Mouse (Mus musculus): ENCODE results near the gene Rapgef5.

Rapgef5 gene

GRCm38 (mm10) chr12:117531106-117531505 is 14.8 kb downstream of the Rapgef5 start:
- in situ Hi-C loops (cut with MboI, MseI), result no loop called here

GRCm38 (mm10) chr12:117533176-117534086 is 17.2 kb downstream of the Rapgef5 start:
- in situ Hi-C loops (cut with MboI, MseI), result no loop called here

- in situ Hi-C loops (cut with MboI, MseI), result no loop called here
Measured at GRCm38 (mm10) chr12:117534087-117534751, 17.9 kb downstream of the Rapgef5 start.

- in situ Hi-C loops (cut with MboI, MseI), result no loop called here
Measured at GRCm38 (mm10) chr12:117540352-117540751, 24.1 kb downstream of the Rapgef5 start.

GRCm38 (mm10) chr12:117545277-117545676 is 29.0 kb downstream of the Rapgef5 start:
- in situ Hi-C loops (cut with MboI, MseI), result no loop called here

- in situ Hi-C loops (cut with MboI, MseI), result no loop called here
Measured at GRCm38 (mm10) chr12:117553353-117553752, 37.1 kb downstream of the Rapgef5 start.

- in situ Hi-C loops (cut with MboI, MseI), result no loop called here
Measured at GRCm38 (mm10) chr12:117554612-117555063, 38.4 kb downstream of the Rapgef5 start.

- in situ Hi-C loops (cut with MboI, MseI), result no loop called here
Measured at GRCm38 (mm10) chr12:117560450-117560849, 44.2 kb downstream of the Rapgef5 start.

GRCm38 (mm10) chr12:117561411-117562059 is 45.3 kb downstream of the Rapgef5 start:
- in situ Hi-C loops (cut with MboI, MseI), result no loop called here

- in situ Hi-C loops (cut with MboI, MseI), result no loop called here
Measured at GRCm38 (mm10) chr12:117562085-117562484, 45.8 kb downstream of the Rapgef5 start.

- in situ Hi-C loops (cut with MboI, MseI), result no loop called here
Measured at GRCm38 (mm10) chr12:117563859-117564258, 47.6 kb downstream of the Rapgef5 start.

GRCm38 (mm10) chr12:117566298-117566697 is 50.0 kb downstream of the Rapgef5 start:
- in situ Hi-C loops (cut with MboI, MseI), result no loop called here

- in situ Hi-C loops (cut with MboI, MseI), result no loop called here
Measured at GRCm38 (mm10) chr12:117569671-117570070, 53.4 kb downstream of the Rapgef5 start.

GRCm38 (mm10) chr12:117584256-117584655 is 68.0 kb downstream of the Rapgef5 start:
- in situ Hi-C loops (cut with MboI, MseI), result no loop called here

GRCm38 (mm10) chr12:117585390-117585789 is 69.1 kb downstream of the Rapgef5 start:
- in situ Hi-C loops (cut with MboI, MseI), result no loop called here

- in situ Hi-C loops (cut with MboI, MseI), result no loop called here
Measured at GRCm38 (mm10) chr12:117586124-117586523, 69.8 kb downstream of the Rapgef5 start.

- in situ Hi-C loops (cut with MboI, MseI), result no loop called here
Measured at GRCm38 (mm10) chr12:117589186-117589585, 72.9 kb downstream of the Rapgef5 start.

GRCm38 (mm10) chr12:117592019-117592418 is 75.7 kb downstream of the Rapgef5 start:
- in situ Hi-C loops (cut with MboI, MseI), result no loop called here

- in situ Hi-C loops (cut with MboI, MseI), result no loop called here
Measured at GRCm38 (mm10) chr12:117592583-117592982, 76.3 kb downstream of the Rapgef5 start.

GRCm38 (mm10) chr12:117595179-117595578 is 78.9 kb downstream of the Rapgef5 start:
- in situ Hi-C loops (cut with MboI, MseI), result loop anchor here (5.0 kb wide), 1 partner anchor 167 kb away; no protein-coding TSS in a partner anchor

- in situ Hi-C loops (cut with MboI, MseI), result loop anchor here (5.0 kb wide), 1 partner anchor 164 kb away; no protein-coding TSS in a partner anchor
Measured at GRCm38 (mm10) chr12:117598190-117598589, 81.9 kb downstream of the Rapgef5 start.

GRCm38 (mm10) chr12:117605966-117606365 is 89.7 kb downstream of the Rapgef5 start:
- in situ Hi-C loops (cut with MboI, MseI), result no loop called here
